Mouse (Mus musculus): ENCODE measurements around the gene Ubc.
A peak's percentile ranks its signal among the peaks of the same experiment; 100 is the strongest.

The Ubc gene

GRCm38 (mm10) chr5:125351939-125352338, 38.1 kb downstream of the Ubc start:
- DNase-seq (ENCODE audit: low spot score in 2 of 2), result no peak

DNA sequence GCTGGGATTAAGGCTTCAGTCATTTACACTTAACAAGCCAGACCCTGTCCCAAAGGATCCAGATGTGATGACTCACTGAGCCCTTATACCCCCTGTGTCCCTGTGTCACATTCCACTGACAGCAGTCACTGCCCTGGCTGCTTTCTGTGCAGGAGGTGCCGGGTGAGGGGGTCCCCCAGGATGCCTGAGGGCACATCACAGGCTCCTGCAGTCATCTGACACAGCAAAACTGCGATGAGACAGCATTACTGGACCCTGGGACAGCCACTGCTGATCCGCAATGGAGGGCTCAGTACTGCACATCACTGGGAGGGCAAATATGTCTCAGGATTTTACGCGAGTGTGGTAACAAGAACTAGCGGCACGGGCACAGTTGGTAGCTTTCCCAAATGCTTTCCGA, 38.9 kb downstream of the Ubc start:
- DNase-seq (ENCODE audit: low spot score in 2 of 2), result no peak

- no peak for DNase-seq (ENCODE audit: low spot score in 2 of 2)
Measured at GRCm38 (mm10) chr5:125349391-125349790, 40.6 kb downstream of the Ubc start.

- peak; percentile 70 to 83 for DNase-seq (ENCODE audit: low spot score in 2 of 2)
Measured at GRCm38 (mm10) chr5:125348487-125348886, 41.5 kb downstream of the Ubc start.

- DNase-seq (ENCODE audit: low spot score in 2 of 2), result no peak
Measured at GRCm38 (mm10) chr5:125348067-125348466, 41.9 kb downstream of the Ubc start.

DNA sequence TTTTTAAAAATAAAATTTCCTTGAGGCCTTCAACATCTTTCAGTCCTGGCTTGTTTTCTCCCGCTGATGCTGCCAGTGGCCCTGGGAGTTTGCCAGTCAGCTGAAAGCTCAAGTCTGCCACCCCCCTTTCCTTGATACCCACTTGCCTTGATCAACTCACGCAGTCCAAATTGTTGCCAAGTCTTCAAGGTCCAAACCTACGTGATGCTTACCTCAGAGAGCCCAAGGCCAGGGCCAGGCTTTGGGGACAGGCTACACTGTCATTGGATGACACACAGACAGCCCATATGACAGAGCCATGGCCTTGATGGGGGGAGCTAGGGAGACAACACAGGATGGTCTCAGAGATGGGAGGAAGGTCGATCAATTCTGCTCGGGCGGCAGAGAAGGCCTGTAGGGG, 45.7 kb downstream of the Ubc start:
- no peak for DNase-seq (ENCODE audit: low spot score in 2 of 2)

DNA sequence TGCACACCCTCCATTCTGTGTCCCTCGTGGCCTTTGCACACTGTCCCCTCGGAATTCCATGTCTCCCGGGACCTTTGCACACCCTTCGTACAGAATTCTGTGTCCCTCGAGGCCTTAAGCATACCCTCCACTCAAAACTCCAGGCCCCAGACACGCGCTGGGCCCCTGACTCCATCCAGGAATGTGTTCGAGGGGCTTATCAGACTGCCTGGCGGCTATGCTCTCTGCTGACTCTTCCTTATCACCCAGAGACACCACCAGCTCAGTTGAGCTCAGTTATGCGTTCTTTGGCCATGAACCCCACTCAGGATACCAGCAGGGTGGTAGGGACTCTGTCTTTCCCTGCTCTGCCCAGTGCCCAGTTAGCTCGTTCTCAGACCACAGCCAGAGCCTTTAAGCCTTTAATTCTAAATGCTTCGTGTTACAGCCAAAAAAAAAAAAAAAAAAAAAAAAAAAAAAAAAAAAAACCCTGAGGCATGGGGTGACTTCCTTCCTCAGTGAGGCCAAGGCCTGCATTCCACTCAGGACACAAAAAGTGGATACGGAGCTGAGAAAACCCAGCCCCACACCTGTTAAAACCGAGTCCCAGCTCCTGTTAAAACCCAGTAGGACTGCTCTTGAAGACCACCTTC, 48.4 kb downstream of the Ubc start:
- DNase-seq (ENCODE audit: low spot score in 2 of 2), result peak; percentile 43 to 46

DNA sequence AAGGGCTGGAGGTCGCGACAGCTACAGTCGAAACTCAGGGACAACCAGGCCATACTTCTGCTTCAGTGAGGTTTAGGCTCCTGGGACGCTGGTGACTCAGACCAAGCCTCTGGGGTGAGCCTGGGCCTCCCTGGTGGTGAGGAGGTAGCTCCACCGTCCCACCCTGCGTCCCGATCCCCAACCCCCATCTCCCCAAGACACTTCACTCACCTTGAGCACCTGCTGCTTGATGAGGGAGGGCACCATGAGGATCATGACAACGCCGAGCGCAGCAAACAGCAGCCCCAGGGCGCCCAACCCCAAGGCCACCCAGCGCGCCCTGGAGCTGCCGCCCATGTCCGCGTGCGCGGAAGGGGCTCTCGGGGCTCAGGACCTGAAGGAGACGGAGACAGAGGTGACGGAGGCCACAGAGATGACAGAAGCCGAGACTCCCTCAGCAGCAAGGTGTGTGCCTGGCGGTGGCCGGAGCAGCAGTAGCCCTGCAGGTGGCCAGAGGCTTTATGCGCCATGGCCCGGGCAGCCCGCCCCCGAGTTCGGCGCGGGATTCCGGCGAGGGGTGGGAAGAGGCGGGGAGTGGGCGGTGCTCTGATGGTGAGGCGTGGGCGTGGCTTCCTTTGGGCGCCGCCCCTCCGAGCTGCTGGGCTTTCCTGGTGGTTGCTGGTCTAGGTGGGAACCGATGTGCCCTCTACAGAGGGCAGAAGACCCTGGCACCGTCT, 49.3 kb downstream of the Ubc start, which contains the start of gene Scarb1:
TSS of gene Scarb1 (minus strand) at position 548 of the 716 bp plus-strand sequence.
- peak; percentile 94 for DNase-seq (ENCODE audit: low spot score in 2 of 2)

- peak in 1 of 2 experiments; percentile 29 for DNase-seq (ENCODE audit: low spot score in 2 of 2)
Measured at GRCm38 (mm10) chr5:125339851-125340531, 50.0 kb downstream of the Ubc start.

DNA sequence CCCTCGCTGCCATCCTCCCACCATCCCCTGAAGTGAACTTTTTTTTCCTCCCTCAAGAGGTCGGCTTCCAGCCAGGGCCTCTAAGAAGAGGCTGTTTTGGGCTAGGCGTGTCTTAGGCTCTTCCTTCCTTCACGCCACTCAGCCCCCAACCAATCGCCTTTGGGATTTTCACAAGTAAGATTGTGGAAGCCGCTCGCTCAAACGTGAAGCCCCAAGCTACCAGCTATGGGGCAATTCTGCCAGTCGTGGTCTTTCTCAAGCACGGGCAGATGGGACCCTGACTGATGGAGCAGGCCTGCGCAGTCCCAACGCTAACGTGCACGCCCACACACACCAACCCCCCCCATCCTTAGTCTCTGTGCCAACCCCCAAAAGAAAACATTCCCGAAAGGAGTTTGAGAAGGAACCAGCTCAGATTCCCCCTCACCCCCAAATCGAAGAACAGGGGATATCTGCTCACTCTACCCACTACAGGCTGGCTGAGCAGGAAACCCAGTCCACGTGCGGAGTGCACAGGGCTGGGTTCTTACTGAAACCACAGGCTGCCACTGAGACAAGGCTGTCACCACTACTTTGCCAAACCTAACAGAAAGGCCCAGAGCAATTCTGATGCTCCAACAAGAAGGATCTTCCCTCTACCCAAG, 50.8 kb downstream of the Ubc start:
- DNase-seq (ENCODE audit: low spot score in 2 of 2), result peak; percentile 39 to 53

DNA sequence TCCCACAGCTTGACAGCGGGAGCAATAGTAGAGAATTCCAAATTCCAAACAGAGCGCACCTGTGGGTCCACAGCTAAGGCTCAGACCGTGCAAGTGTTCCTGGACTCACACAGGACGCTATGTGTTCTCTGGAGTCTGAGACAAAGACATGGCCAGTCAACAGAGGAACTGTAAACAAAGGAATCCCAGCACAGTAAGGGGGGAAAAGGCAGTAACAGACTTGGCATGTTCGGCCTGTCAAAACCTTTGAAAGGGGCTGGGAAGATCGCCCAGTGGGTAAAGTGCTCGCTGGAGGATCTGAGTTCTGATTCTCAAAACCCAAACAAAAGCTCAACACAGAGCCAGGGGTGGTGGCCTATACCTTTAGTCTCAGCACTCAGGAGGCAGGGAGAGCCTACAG, 52.5 kb downstream of the Ubc start:
- no peak for DNase-seq (ENCODE audit: low spot score in 2 of 2)

DNA sequence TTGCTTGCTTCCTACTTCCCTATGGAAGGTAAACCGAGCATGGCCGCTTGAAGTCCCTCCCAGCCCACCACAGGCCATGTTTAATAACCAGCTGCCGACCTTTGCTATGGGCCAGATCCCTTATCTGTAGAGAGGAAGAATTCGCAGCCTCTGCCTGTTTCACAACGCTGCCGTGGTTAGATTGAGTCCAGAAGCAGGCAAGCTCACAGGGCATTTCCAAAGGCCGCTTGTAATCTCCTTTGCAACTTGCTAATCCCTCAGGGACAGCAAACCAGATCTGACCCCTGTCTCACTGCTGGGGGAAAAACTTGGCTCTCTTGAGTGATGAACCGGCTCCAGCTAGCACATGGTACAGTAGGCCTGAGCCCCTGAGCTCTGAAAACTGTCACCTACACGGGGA, 53.0 kb downstream of the Ubc start:
- DNase-seq (ENCODE audit: low spot score in 2 of 2), result no peak

All from spleen, postnatal 10 days (tissue).